In genomic region chr14:31773518-31773917, GRCm38 (mm10) we compare ENCODE assay signal across 34 mouse cellular contexts.
"Had no signal": no experiment of that assay in that cellular context is flagged by ENCODE, and none has a peak within 500 bp of the region (broad histone marks: within the 10 kb centered on the region; RNA-seq: fewer than 3 reads in every experiment).

No protein-coding gene starts in this region.

- H3K9me3 ChIP-seq: heart, embryonic 12.5 days; heart, embryonic 13.5 days; heart, embryonic 15.5 days; hindbrain, embryonic 10.5 days; hindbrain, embryonic 12.5 days; hindbrain, embryonic 13.5 days; hindbrain, embryonic 15.5 days; intestine, embryonic 15.5 days; kidney, embryonic 15.5 days had no signal

- H3K4me1 ChIP-seq: hindbrain, embryonic 10.5 days; hindbrain, embryonic 12.5 days; hindbrain, embryonic 13.5 days; hindbrain, embryonic 15.5 days; intestine, embryonic 15.5 days; kidney, embryonic 15.5 days had no signal

- H3K4me2 ChIP-seq: heart, embryonic 11.5 days; heart, embryonic 12.5 days; heart, embryonic 13.5 days; heart, embryonic 15.5 days; hindbrain, embryonic 12.5 days; hindbrain, embryonic 13.5 days; hindbrain, embryonic 14.5 days; hindbrain, embryonic 15.5 days; intestine, embryonic 15.5 days; kidney, embryonic 15.5 days had no signal

- ATAC-seq: hindbrain, embryonic 16.5 days; hindbrain, postnatal 0 days; inflammation-experienced regulatory T-cells, adult 6 months; intestine, embryonic 15.5 days; intestine, embryonic 16.5 days had no signal

- H3K27ac ChIP-seq: heart, embryonic 13.5 days; heart, embryonic 15.5 days; hindbrain, embryonic 10.5 days; hindbrain, embryonic 12.5 days; hindbrain, embryonic 13.5 days; hindbrain, embryonic 14.5 days; hindbrain, embryonic 15.5 days; hindbrain, postnatal 0 days; intestine, embryonic 15.5 days; kidney, embryonic 15.5 days; kidney, postnatal 0 days; layer of hippocampus, adult 2 months; left cerebral cortex, adult 2 months had no signal

- DNase-seq: heart, postnatal 10 days; heart, postnatal 14 days; heart, postnatal 36 days; heart, postnatal 4 days; kidney, adult 11 months; kidney, adult 18-20 months; kidney, adult 2 months; kidney, adult 8-10 months; kidney, adult 9 months; kidney, postnatal 10 days; kidney, postnatal 14 days; kidney, postnatal 25 days; kidney, postnatal 36 days; kidney, postnatal 4 days; layer of hippocampus, adult 9-11 months; layer of hippocampus, postnatal 36 days had no signal

- H3K27me3 ChIP-seq: heart, embryonic 12.5 days; heart, embryonic 13.5 days; heart, embryonic 15.5 days; hindbrain, embryonic 12.5 days; hindbrain, embryonic 13.5 days; hindbrain, embryonic 15.5 days; intestine, embryonic 15.5 days; kidney, embryonic 15.5 days had no signal

- H3K9ac ChIP-seq: heart, embryonic 12.5 days; heart, embryonic 13.5 days; heart, embryonic 15.5 days; hindbrain, embryonic 12.5 days; hindbrain, embryonic 13.5 days; hindbrain, embryonic 14.5 days; hindbrain, embryonic 15.5 days; intestine, embryonic 15.5 days; kidney, embryonic 15.5 days had no signal

- H3K4me3 ChIP-seq: heart, embryonic 12.5 days; heart, embryonic 13.5 days; heart, embryonic 15.5 days; hindbrain, embryonic 10.5 days; hindbrain, embryonic 12.5 days; hindbrain, embryonic 13.5 days; hindbrain, embryonic 15.5 days; intestine, embryonic 15.5 days; kidney, embryonic 15.5 days; layer of hippocampus, adult 2 months; left cerebral cortex, adult 2 months had no signal

- H3K36me3 ChIP-seq: heart, embryonic 12.5 days; heart, embryonic 13.5 days; heart, embryonic 15.5 days; hindbrain, embryonic 10.5 days; hindbrain, embryonic 12.5 days; hindbrain, embryonic 13.5 days; hindbrain, embryonic 15.5 days; intestine, embryonic 15.5 days; kidney, embryonic 15.5 days had no signal
